ENCODE assay signal across 10 mouse cellular contexts in the genomic region with DNA sequence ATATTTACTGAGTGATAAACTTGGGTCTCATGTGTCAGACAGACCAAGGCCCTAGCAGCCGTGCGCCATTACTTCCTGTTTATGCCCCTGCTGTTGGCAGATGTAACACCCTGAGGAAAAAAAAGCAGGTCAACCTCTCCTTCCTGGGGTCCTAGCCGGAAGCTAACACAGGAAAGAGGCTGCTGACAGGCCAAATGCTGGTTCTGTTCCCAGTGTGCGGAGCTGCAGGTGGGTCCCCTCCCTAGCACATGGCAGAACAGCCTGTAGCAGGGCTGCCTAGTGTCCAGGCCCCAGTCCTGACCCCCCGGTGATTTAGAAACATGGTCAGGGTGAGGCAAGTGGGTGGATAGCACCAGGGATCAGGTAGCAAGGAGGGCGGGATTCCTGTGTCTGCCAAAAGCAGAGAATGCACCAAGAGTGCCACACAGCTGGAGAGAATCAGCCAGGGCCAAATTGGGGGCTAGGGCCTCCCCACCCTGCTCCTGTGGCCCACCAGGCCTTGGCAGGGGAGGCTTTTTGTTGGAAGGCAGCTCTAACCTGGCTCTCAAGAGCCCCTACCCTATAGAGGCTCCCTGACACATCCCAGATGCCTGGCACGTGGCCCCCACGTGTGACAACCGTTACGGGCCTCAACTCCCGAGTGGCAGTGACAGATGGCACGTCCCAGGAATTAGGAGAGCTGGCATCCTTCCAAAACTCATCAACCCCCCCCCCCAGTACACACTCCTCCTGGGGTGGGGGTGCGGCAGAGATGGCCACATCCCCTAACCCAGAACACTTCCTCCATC. TPM values are rescaled to one million over a fixed set of nuclear protein-coding genes. Genes with fewer than 3 reads are reported as not detected.
DNase-seq lines count a peak whose midpoint lies in the region; ATAC-seq lines count a peak whose summit lies in the region.
"Had no signal": no experiment of that assay in that cellular context is flagged by ENCODE, and none has a peak within 500 bp of the region (broad histone marks: within the 10 kb centered on the region; RNA-seq: fewer than 3 reads in every experiment).

No protein-coding gene starts in this region.

- 45% methylated on average over 13 of the region's 13 CpGs for WGBS in stomach, embryonic 16.5 days

- intact Hi-C loops in left cerebral cortex, postnatal 4 days (cut with DNase I), result no loop called here
- intact Hi-C loops in left cerebral cortex, postnatal 36 days (cut with DNase I), result no loop called here

- DNase-seq in cerebellum, adult 9-10 months, result peak; percentile 27
- DNase-seq in cerebellum, postnatal 4 days (ENCODE audit: low spot score in 2 of 2), result no peak
- peak; percentile 68 for DNase-seq in left cerebral cortex, postnatal 4 days
- no peak for DNase-seq in left cerebral cortex, postnatal 36 days (ENCODE audit: low spot score in 2 of 2)
- DNase-seq in kidney, postnatal 14 days, result peak; percentile 59
- DNase-seq in layer of hippocampus, adult 11-12 months (ENCODE audit: low spot score), result no peak
- DNase-seq in adrenal gland, adult (ENCODE audit: inconsistent age in 2 of 2, low spot score in 1 of 2), result no peak
- DNase-seq: right cerebral cortex, postnatal 4 days had no signal

- peak overlapping the region; percentile 24; the same call in 1 of the 2 replicates for H3K9ac ChIP-seq in stomach, embryonic 16.5 days (ENCODE audit: low read length)
- H3K9ac ChIP-seq: liver, embryonic 12.5 days had no signal

- H3K4me2 ChIP-seq in stomach, embryonic 16.5 days (ENCODE audit: low read depth, low read length), result no peak overlapping the region
- H3K4me2 ChIP-seq: liver, embryonic 12.5 days had no signal

- H3K36me3 ChIP-seq in stomach, embryonic 16.5 days (ENCODE audit: control insufficient read depth, insufficient read depth, low read length), result no peaks in the 10 kb centered on the region
- H3K36me3 ChIP-seq: liver, embryonic 12.5 days had no signal

- H3K27ac ChIP-seq in stomach, embryonic 16.5 days (ENCODE audit: low read length), result no peak overlapping the region
- H3K27ac ChIP-seq: liver, embryonic 12.5 days had no signal

- peaks cover 16% of the 10 kb centered on the region for H3K4me1 ChIP-seq in stomach, embryonic 16.5 days (ENCODE audit: control insufficient read depth, insufficient read depth, low read length)

- ATAC-seq in stomach, embryonic 16.5 days (ENCODE audit: insufficient read depth, low FRiP score), result no peak
- ATAC-seq: liver, embryonic 12.5 days had no signal

- no peaks in the 10 kb centered on the region for H3K27me3 ChIP-seq in stomach, embryonic 16.5 days (ENCODE audit: control insufficient read depth, insufficient read depth, low read length)
- H3K27me3 ChIP-seq: liver, embryonic 12.5 days had no signal

- H3K9me3 ChIP-seq in stomach, embryonic 16.5 days (replicated peaks; ENCODE audit: control insufficient read depth, low read length), result no peaks in the 10 kb centered on the region
- H3K9me3 ChIP-seq: liver, embryonic 12.5 days had no signal

- no peak overlapping the region for H3K4me3 ChIP-seq in stomach, embryonic 16.5 days (replicated peaks; ENCODE audit: low read length)
- H3K4me3 ChIP-seq: liver, embryonic 12.5 days had no signal

RNA-seq across cellular contexts. Expression of a gene that starts 23.3 kb away (rescaled TPM):
- 100 to 1,000 TPM; 167 to 181 TPM for total RNA-seq in left cerebral cortex, postnatal 4 days (2021)
- total RNA-seq in left cerebral cortex, postnatal 36 days (2021), result 100 to 1,000 TPM; 115 to 121 TPM
- 27.7 and 28.5 TPM in 2 replicates for polyA plus RNA-seq in stomach, embryonic 16.5 days (2015; fragmentation: Nextera tagmentation; extraction: Ambion mirVana)

RNA-seq across cellular contexts. Expression of a gene that starts 26.7 kb away (rescaled TPM):
- total RNA-seq in left cerebral cortex, postnatal 4 days (2021), result not detected
- not detected for total RNA-seq in left cerebral cortex, postnatal 36 days (2021)
- not detected in 2 replicates for polyA plus RNA-seq in stomach, embryonic 16.5 days (2015; fragmentation: Nextera tagmentation; extraction: Ambion mirVana)
- polyA plus RNA-seq: liver, embryonic 12.5 days had no signal

RNA-seq across cellular contexts. Expression of a gene that starts 39.9 kb away (rescaled TPM):
- under 1 TPM; 0.28 to 0.56 TPM for total RNA-seq in left cerebral cortex, postnatal 4 days (2021)
- total RNA-seq in left cerebral cortex, postnatal 36 days (2021), result under 1 TPM; 0.17 to 0.70 TPM
- 0.09 TPM in 2 replicates for polyA plus RNA-seq in stomach, embryonic 16.5 days (2015; fragmentation: Nextera tagmentation; extraction: Ambion mirVana)
- polyA plus RNA-seq: liver, embryonic 12.5 days had no signal

Comparison
In these comparisons a context has a peak if more than half of its experiments do, and no peak if none do; other contexts are left out.
1. DNase-seq: peak in cerebellum, adult 9-10 months (single experiment), left cerebral cortex, postnatal 4 days (single experiment) and kidney, postnatal 14 days (single experiment); none in cerebellum, postnatal 4 days (0 of 2), left cerebral cortex, postnatal 36 days (0 of 2), layer of hippocampus, adult 11-12 months (single experiment) and adrenal gland, adult (0 of 2).